17 mouse cellular contexts compared by ENCODE assay signal in genomic region chr16:55940781-55941180, GRCm38 (mm10). TPM values are rescaled to one million over a fixed set of nuclear protein-coding genes. Genes with fewer than 3 reads are reported as not detected.
DNase-seq lines count a peak whose midpoint lies in the region; ATAC-seq and TF ChIP-seq lines count a peak whose summit lies in the region.
"Had no signal": no experiment of that assay in that cellular context is flagged by ENCODE, and none has a peak within 500 bp of the region (broad histone marks: within the 10 kb centered on the region; RNA-seq: fewer than 3 reads in every experiment).

No protein-coding gene starts in this region.

- intact Hi-C loops in left cerebral cortex, postnatal 36 days (cut with DNase I), result no loop called here

- H3K9me3 ChIP-seq in liver, embryonic 14.5 days (ENCODE audit: control insufficient read depth, low read length), result no peaks in the 10 kb centered on the region
- H3K9me3 ChIP-seq in liver, embryonic 11.5 days (ENCODE audit: control insufficient read depth, low read length), result no peaks in the 10 kb centered on the region
- H3K9me3 ChIP-seq in MEL (replicated peaks; ENCODE audit: insufficient read depth, low read length), result no peaks in the 10 kb centered on the region
- no peaks in the 10 kb centered on the region for H3K9me3 ChIP-seq in stomach, postnatal 0 days (ENCODE audit: control insufficient read depth, low read length)
- H3K9me3 ChIP-seq: embryonic facial prominence, embryonic 12.5 days; forebrain, embryonic 15.5 days; hindbrain, embryonic 10.5 days; hindbrain, embryonic 15.5 days had no signal

- no peak for DNase-seq in liver, embryonic 14.5 days (ENCODE audit: low read depth in 3 of 3, low spot score in 3 of 3)
- no peak for DNase-seq in liver, embryonic 11.5 days (ENCODE audit: low spot score)
- DNase-seq in thymus, postnatal 4 days, result peak; percentile 56
- DNase-seq in thymus, postnatal 25 days, result no peak
- no peak for DNase-seq in MEL (ENCODE audit: low read depth, low spot score)
- no peak for DNase-seq in left cerebral cortex, postnatal 36 days (ENCODE audit: low spot score in 2 of 2)
- no peak for DNase-seq in stomach, postnatal 0 days (ENCODE audit: low spot score)
- DNase-seq: adrenal gland, postnatal 10 days; cerebellum, adult 11-12 months; cerebellum, adult 9-10 months; cerebellum, postnatal 25 days; heart, adult 2 months had no signal

- no peaks in the 10 kb centered on the region for H3K4me1 ChIP-seq in liver, embryonic 14.5 days (replicated peaks; ENCODE audit: control insufficient read depth in 2 of 2, insufficient read depth in 2 of 2, low read length in 1 of 2)
- H3K4me1 ChIP-seq in liver, embryonic 11.5 days (replicated peaks; ENCODE audit: control insufficient read depth, insufficient read depth, low read length), result no peaks in the 10 kb centered on the region
- no peaks in the 10 kb centered on the region for H3K4me1 ChIP-seq in MEL (ENCODE audit: control insufficient read depth in 1 of 2, insufficient read depth in 2 of 2, low read length in 2 of 2)
- H3K4me1 ChIP-seq in stomach, postnatal 0 days (replicated peaks; ENCODE audit: control insufficient read depth, insufficient read depth), result no peaks in the 10 kb centered on the region
- H3K4me1 ChIP-seq: embryonic facial prominence, embryonic 12.5 days; forebrain, embryonic 15.5 days; hindbrain, embryonic 10.5 days; hindbrain, embryonic 15.5 days had no signal

- no peak for ATAC-seq in liver, embryonic 14.5 days (ENCODE audit: insufficient read depth)
- ATAC-seq in liver, embryonic 11.5 days (replicated peaks; ENCODE audit: low FRiP score), result no peak
- ATAC-seq in stomach, postnatal 0 days (ENCODE audit: low FRiP score, low TSS enrichment), result no peak
- ATAC-seq: forebrain, embryonic 15.5 days had no signal

- no peaks in the 10 kb centered on the region for H3K36me3 ChIP-seq in liver, embryonic 14.5 days (replicated peaks; ENCODE audit: control insufficient read depth, insufficient read depth, low read depth)
- no peaks in the 10 kb centered on the region for H3K36me3 ChIP-seq in liver, embryonic 11.5 days (ENCODE audit: control insufficient read depth, insufficient read depth, low read length)
- no peaks in the 10 kb centered on the region for H3K36me3 ChIP-seq in MEL (ENCODE audit: control insufficient read depth in 1 of 2, insufficient read depth in 2 of 2, low read length in 2 of 2)
- no peaks in the 10 kb centered on the region for H3K36me3 ChIP-seq in stomach, postnatal 0 days (ENCODE audit: control insufficient read depth, insufficient read depth, low read length)
- H3K36me3 ChIP-seq: embryonic facial prominence, embryonic 12.5 days; forebrain, embryonic 15.5 days; hindbrain, embryonic 10.5 days; hindbrain, embryonic 15.5 days had no signal

- no peak overlapping the region for H3K9ac ChIP-seq in liver, embryonic 14.5 days (replicated peaks)
- H3K9ac ChIP-seq in liver, embryonic 11.5 days (ENCODE audit: low read depth, low read length), result no peak overlapping the region
- H3K9ac ChIP-seq in MEL (ENCODE audit: control insufficient read depth, low read depth, low read length, poor library complexity, severe bottlenecking), result no peak overlapping the region
- H3K9ac ChIP-seq in stomach, postnatal 0 days (ENCODE audit: low read length), result no peak overlapping the region
- H3K9ac ChIP-seq: embryonic facial prominence, embryonic 12.5 days; forebrain, embryonic 15.5 days; hindbrain, embryonic 15.5 days had no signal

- H3K27ac ChIP-seq in liver, embryonic 14.5 days, result no peak overlapping the region
- H3K27ac ChIP-seq in liver, embryonic 11.5 days (ENCODE audit: low read depth, low read length), result no peak overlapping the region
- no peak overlapping the region for H3K27ac ChIP-seq in MEL (ENCODE audit: control insufficient read depth, low read depth, low read length)
- no peak overlapping the region for H3K27ac ChIP-seq in stomach, postnatal 0 days (replicated peaks)
- H3K27ac ChIP-seq: embryonic facial prominence, embryonic 12.5 days; forebrain, embryonic 15.5 days; heart, adult 2 months; hindbrain, embryonic 10.5 days; hindbrain, embryonic 15.5 days had no signal

- TF ChIP-seq CTCF in liver, embryonic 14.5 days (IDR thresholded peaks at IDR 0.05; ENCODE audit: low read depth), result 0 out of 2 replicates have a peak, but pooled peaks have one; percentile 7
- TF ChIP-seq CTCF in MEL (IDR thresholded peaks at IDR 0.05 in 2 of 3, conservative IDR thresholded peaks at IDR 0.05 in 1 of 3; ENCODE audit: control insufficient read depth in 1 of 3, insufficient read depth in 1 of 3, low read depth in 2 of 3, low read length in 3 of 3, poor library complexity in 1 of 3, severe bottlenecking in 1 of 3), result peak in 2 of 3 experiments; percentile 23; a peak in 3 of 6 replicates
- TF ChIP-seq CTCF in stomach, postnatal 0 days (IDR thresholded peaks at IDR 0.05; ENCODE audit: low read depth), result no peak

- no peaks in the 10 kb centered on the region for H3K79me2 ChIP-seq in MEL (ENCODE audit: control insufficient read depth, insufficient read depth, low read length, poor library complexity)

- TF ChIP-seq EP300 in liver, embryonic 14.5 days (IDR thresholded peaks at IDR 0.05; ENCODE audit: low read depth), result no peak
- no peak for TF ChIP-seq EP300 in MEL (IDR thresholded peaks at IDR 0.05; ENCODE audit: low read depth in 1 of 2, low read length in 2 of 2)
- TF ChIP-seq EP300 in stomach, postnatal 0 days (optimal IDR thresholded peaks at IDR 0.05), result no peak

- WGBS in liver, embryonic 14.5 days (ENCODE audit: insufficient replicate concordance), result 78% methylated on average over 4 of the region's 4 CpGs
- WGBS in liver, embryonic 11.5 days, result 87% methylated on average over 4 of the region's 4 CpGs
- WGBS in stomach, postnatal 0 days, result 91% methylated on average over 4 of the region's 4 CpGs

- no peak overlapping the region for H3K4me3 ChIP-seq in liver, embryonic 14.5 days (ENCODE audit: insufficient read depth in 1 of 2, low read depth in 2 of 2, low read length in 2 of 2)
- no peak overlapping the region for H3K4me3 ChIP-seq in liver, embryonic 11.5 days (ENCODE audit: low read depth, low read length)
- no peak overlapping the region for H3K4me3 ChIP-seq in MEL (ENCODE audit: control insufficient read depth in 1 of 2, insufficient read depth in 1 of 2, low read depth in 2 of 2, low read length in 2 of 2)
- no peak overlapping the region for H3K4me3 ChIP-seq in stomach, postnatal 0 days (ENCODE audit: low read depth, low read length)
- H3K4me3 ChIP-seq: embryonic facial prominence, embryonic 12.5 days; forebrain, embryonic 15.5 days; heart, adult 2 months; hindbrain, embryonic 10.5 days; hindbrain, embryonic 15.5 days had no signal

- TF ChIP-seq POLR2A in MEL (IDR thresholded peaks at IDR 0.05; ENCODE audit: control insufficient read depth in 1 of 2, insufficient read depth in 1 of 2, low read depth in 1 of 2, low read length in 2 of 2, poor library complexity in 1 of 2), result no peak

- no peak overlapping the region for H3K4me2 ChIP-seq in liver, embryonic 14.5 days (ENCODE audit: low read depth)
- no peak overlapping the region for H3K4me2 ChIP-seq in liver, embryonic 11.5 days
- no peak overlapping the region for H3K4me2 ChIP-seq in stomach, postnatal 0 days (replicated peaks; ENCODE audit: low read depth)
- H3K4me2 ChIP-seq: embryonic facial prominence, embryonic 12.5 days; forebrain, embryonic 15.5 days; heart, embryonic 11.5 days; hindbrain, embryonic 15.5 days had no signal

- no peaks in the 10 kb centered on the region for H3K27me3 ChIP-seq in liver, embryonic 14.5 days (ENCODE audit: control insufficient read depth, insufficient read depth, low read length)
- H3K27me3 ChIP-seq in liver, embryonic 11.5 days (replicated peaks; ENCODE audit: control insufficient read depth, insufficient read depth, low read length), result no peaks in the 10 kb centered on the region
- H3K27me3 ChIP-seq in MEL (ENCODE audit: control insufficient read depth in 1 of 2, insufficient read depth in 2 of 2, low read length in 2 of 2), result no peaks in the 10 kb centered on the region
- no peaks in the 10 kb centered on the region for H3K27me3 ChIP-seq in stomach, postnatal 0 days (ENCODE audit: control insufficient read depth, insufficient read depth, low read length)
- H3K27me3 ChIP-seq: embryonic facial prominence, embryonic 12.5 days; forebrain, embryonic 15.5 days; hindbrain, embryonic 15.5 days had no signal

- peak; percentile 15 for TF ChIP-seq RAD21 in MEL (IDR thresholded peaks at IDR 0.05; ENCODE audit: low read depth, low read length)

RNA-seq across cellular contexts. Expression of gene Cep97, which starts 6.1 kb away (rescaled TPM):
- polyA plus RNA-seq in liver, embryonic 14.5 days (2012; rRNA removed), result 1.5 and 2.0 TPM in 2 replicates
- polyA plus RNA-seq in liver, embryonic 14.5 days (2014; fragmentation: Nextera tagmentation; extraction: Ambion mirVana), result 3.9 and 5.4 TPM in 2 replicates
- 8.9 and 9.3 TPM in 2 replicates for polyA plus RNA-seq in liver, embryonic 11.5 days (2014; fragmentation: Nextera tagmentation; extraction: Ambion mirVana)
- 11.1 and 12.9 TPM in 2 replicates for total RNA-seq in MEL (2012; rRNA removed)
- 10 to 100 TPM in 1 of 2 experiments, not detected in 1; 10.7 TPM for polyA plus RNA-seq in MEL (2012; ENCODE audit: insufficient read depth in 1 of 2, insufficient read length in 2 of 2, low read depth in 1 of 2, low replicate concordance in 2 of 2, missing spikeins in 1 of 2)
- total RNA-seq in left cerebral cortex, postnatal 36 days (2021), result 10 to 100 TPM; 11.3 to 14.7 TPM
- 1.9 and 2.6 TPM in 2 replicates for polyA plus RNA-seq in stomach, postnatal 0 days (2015; fragmentation: Nextera tagmentation; extraction: Ambion mirVana)

RNA-seq across cellular contexts. Expression of gene Rpl24, which starts 25.3 kb away (rescaled TPM):
- 155 and 464 TPM in 2 replicates for polyA plus RNA-seq in liver, embryonic 14.5 days (2012; rRNA removed)
- polyA plus RNA-seq in liver, embryonic 14.5 days (2014; fragmentation: Nextera tagmentation; extraction: Ambion mirVana), result 477 and 499 TPM in 2 replicates
- 847 and 912 TPM in 2 replicates for polyA plus RNA-seq in liver, embryonic 11.5 days (2014; fragmentation: Nextera tagmentation; extraction: Ambion mirVana)
- total RNA-seq in MEL (2012; rRNA removed), result 1,495 and 1,552 TPM in 2 replicates
- polyA plus RNA-seq in MEL (2012; ENCODE audit: insufficient read depth in 1 of 2, insufficient read length in 2 of 2, low read depth in 1 of 2, low replicate concordance in 2 of 2, missing spikeins in 1 of 2), result 100 to 1,000 TPM in 1 of 2 experiments, not detected in 1; 132 TPM
- 100 to 1,000 TPM; 384 to 396 TPM for total RNA-seq in left cerebral cortex, postnatal 36 days (2021)
- 760 and 770 TPM in 2 replicates for polyA plus RNA-seq in stomach, postnatal 0 days (2015; fragmentation: Nextera tagmentation; extraction: Ambion mirVana)

RNA-seq across cellular contexts. Expression of gene Zbtb11, which starts 32.9 kb away (rescaled TPM):
- polyA plus RNA-seq in liver, embryonic 14.5 days (2012; rRNA removed), result 3.1 and 5.1 TPM in 2 replicates
- 8.4 and 9.5 TPM in 2 replicates for polyA plus RNA-seq in liver, embryonic 14.5 days (2014; fragmentation: Nextera tagmentation; extraction: Ambion mirVana)
- polyA plus RNA-seq in liver, embryonic 11.5 days (2014; fragmentation: Nextera tagmentation; extraction: Ambion mirVana), result 21.7 and 23.5 TPM in 2 replicates
- 17.6 and 19.0 TPM in 2 replicates for total RNA-seq in MEL (2012; rRNA removed)
- polyA plus RNA-seq in MEL (2012; ENCODE audit: insufficient read depth in 1 of 2, insufficient read length in 2 of 2, low read depth in 1 of 2, low replicate concordance in 2 of 2, missing spikeins in 1 of 2), result 10 to 100 TPM in 1 of 2 experiments, not detected in 1; 12.5 TPM
- total RNA-seq in left cerebral cortex, postnatal 36 days (2021), result 10 to 100 TPM; 41.7 to 49.3 TPM
- polyA plus RNA-seq in stomach, postnatal 0 days (2015; fragmentation: Nextera tagmentation; extraction: Ambion mirVana), result 6.8 and 7.3 TPM in 2 replicates

RNA-seq across cellular contexts. Expression of gene Nxpe3, which starts 45.7 kb away (rescaled TPM):
- polyA plus RNA-seq in liver, embryonic 14.5 days (2012; rRNA removed), result 0.62 and 0.83 TPM in 2 replicates
- 0.33 and 0.45 TPM in 2 replicates for polyA plus RNA-seq in liver, embryonic 14.5 days (2014; fragmentation: Nextera tagmentation; extraction: Ambion mirVana)
- 0.73 and 0.93 TPM in 2 replicates for polyA plus RNA-seq in liver, embryonic 11.5 days (2014; fragmentation: Nextera tagmentation; extraction: Ambion mirVana)
- 2.5 and 2.7 TPM in 2 replicates for total RNA-seq in MEL (2012; rRNA removed)
- 1 to 10 TPM in 1 of 2 experiments, not detected in 1; 4.3 TPM for polyA plus RNA-seq in MEL (2012; ENCODE audit: insufficient read depth in 1 of 2, insufficient read length in 2 of 2, low read depth in 1 of 2, low replicate concordance in 2 of 2, missing spikeins in 1 of 2)
- total RNA-seq in left cerebral cortex, postnatal 36 days (2021), result 10 to 100 TPM in 1 of 2 experiments, 1 to 10 TPM in 1; 9.9 to 11.4 TPM
- 0.11 and 0.16 TPM in 2 replicates for polyA plus RNA-seq in stomach, postnatal 0 days (2015; fragmentation: Nextera tagmentation; extraction: Ambion mirVana)
